Mouse (Mus musculus): ENCODE data around the gene Rybp. TPM values are rescaled to one million over a fixed set of nuclear protein-coding genes. Genes with fewer than 3 reads are reported as not detected.

The Rybp gene
- polyA plus RNA-seq, 1 experiment from 2014 or later, result 19.6 TPM

DNA sequence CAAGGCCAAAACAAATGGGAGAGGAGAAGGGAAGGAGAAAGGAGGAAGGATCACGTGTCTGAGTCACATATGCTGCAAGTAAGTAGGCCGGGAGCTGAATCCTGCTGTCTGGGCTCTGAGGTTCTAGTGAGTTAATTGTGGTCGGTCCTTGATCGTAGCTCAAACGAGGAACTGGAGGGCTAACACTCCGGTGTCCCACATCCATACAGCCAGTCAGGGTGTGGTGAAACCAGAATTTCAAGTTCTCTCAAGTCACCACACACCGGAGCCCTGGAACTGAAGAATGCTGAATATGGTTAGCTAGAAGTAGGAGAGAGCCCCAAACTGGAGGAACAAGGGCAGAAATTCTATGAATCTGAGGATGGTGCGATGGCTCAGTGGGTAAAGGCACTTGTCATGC lies 10.3 kb upstream of the Rybp start:
- Histone ChIP-seq H3K4me3 (ENCODE audit: low read length) (no peak overlapping the region), H3K9ac (ENCODE audit: low read length) (no peak overlapping the region), H3K36me3 (ENCODE audit: control insufficient read depth, insufficient read depth, low read length) (no peaks in the 10 kb centered on the region), H3K4me1 (replicated peaks; ENCODE audit: control insufficient read depth, insufficient read depth, low read length) (peaks cover 2% of the 10 kb centered on the region; the same call in 1 of the 2 replicates), H3K27me3 (ENCODE audit: control insufficient read depth, insufficient read depth, low read depth, low read length) (no peaks in the 10 kb centered on the region), H3K4me2 (ENCODE audit: low read depth, low read length) (no peak overlapping the region), H3K9me3 (ENCODE audit: control insufficient read depth, low read length) (no peaks in the 10 kb centered on the region; the same call in 1 of the 2 replicates), H3K27ac (ENCODE audit: low read length) (no peak overlapping the region; the same call in 1 of the 2 replicates)
- ATAC-seq (ENCODE audit: low read depth), result peak; percentile 86
- 57% methylated on average over 8 of the region's 8 CpGs for WGBS

- no peaks in the 10 kb centered on the region for H3K36me3 ChIP-seq (ENCODE audit: control insufficient read depth, insufficient read depth, low read length)
- no peaks in the 10 kb centered on the region for H3K27me3 ChIP-seq (ENCODE audit: control insufficient read depth, insufficient read depth, low read depth, low read length)
- ATAC-seq (ENCODE audit: low read depth), result no peak
- H3K9ac ChIP-seq (ENCODE audit: low read length), result no peak overlapping the region
- peaks cover 8% of the 10 kb centered on the region for H3K4me1 ChIP-seq (replicated peaks; ENCODE audit: control insufficient read depth, insufficient read depth, low read length)
- H3K4me2 ChIP-seq (ENCODE audit: low read depth, low read length), result no peak overlapping the region
- no peak overlapping the region for H3K27ac ChIP-seq (ENCODE audit: low read length)
- H3K4me3 ChIP-seq (ENCODE audit: low read length), result no peak overlapping the region
- whole genome bisulfite sequencing, result 80% methylated on average over 6 of the region's 6 CpGs
- H3K9me3 ChIP-seq (ENCODE audit: control insufficient read depth, low read length), result no peaks in the 10 kb centered on the region; the same call in 1 of the 2 replicates
Measured at GRCm38 (mm10) chr6:100292411-100292810, 5.1 kb upstream of the Rybp start.

DNA sequence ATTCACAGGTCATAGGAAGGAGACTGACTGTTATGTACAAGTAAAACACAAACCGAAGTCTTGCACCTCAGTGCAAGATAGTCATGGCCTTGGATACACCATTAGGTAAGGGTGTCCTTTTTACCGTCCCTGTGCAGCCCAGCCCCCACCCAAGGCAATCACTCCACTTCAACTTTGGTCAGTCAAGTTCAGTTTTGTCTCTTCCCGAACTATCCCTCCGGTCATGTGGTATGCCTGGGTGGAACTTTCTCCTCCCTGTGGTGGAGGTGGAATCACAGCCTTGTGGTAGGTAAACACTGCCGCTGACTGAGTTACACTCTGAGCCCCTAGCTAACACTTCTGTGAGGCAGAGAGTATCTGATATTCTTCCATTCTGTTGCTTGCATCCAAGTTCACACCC lies 1.8 kb upstream of the Rybp start:
- Histone ChIP-seq H3K27me3 (ENCODE audit: control insufficient read depth, insufficient read depth, low read depth, low read length) (no peaks in the 10 kb centered on the region), H3K4me3 (ENCODE audit: low read length) (no peak overlapping the region), H3K9me3 (ENCODE audit: control insufficient read depth, low read length) (no peaks in the 10 kb centered on the region; the same call in 1 of the 2 replicates), H3K9ac (ENCODE audit: low read length) (no peak overlapping the region), H3K4me1 (replicated peaks; ENCODE audit: control insufficient read depth, insufficient read depth, low read length) (peaks cover 21% of the 10 kb centered on the region), H3K4me2 (ENCODE audit: low read depth, low read length) (no peak overlapping the region), H3K27ac (ENCODE audit: low read length) (no peak overlapping the region), H3K36me3 (ENCODE audit: control insufficient read depth, insufficient read depth, low read length) (no peaks in the 10 kb centered on the region)
- ATAC-seq (ENCODE audit: low read depth), result no peak
- 61% methylated on average over 5 of the region's 5 CpGs for WGBS

DNA sequence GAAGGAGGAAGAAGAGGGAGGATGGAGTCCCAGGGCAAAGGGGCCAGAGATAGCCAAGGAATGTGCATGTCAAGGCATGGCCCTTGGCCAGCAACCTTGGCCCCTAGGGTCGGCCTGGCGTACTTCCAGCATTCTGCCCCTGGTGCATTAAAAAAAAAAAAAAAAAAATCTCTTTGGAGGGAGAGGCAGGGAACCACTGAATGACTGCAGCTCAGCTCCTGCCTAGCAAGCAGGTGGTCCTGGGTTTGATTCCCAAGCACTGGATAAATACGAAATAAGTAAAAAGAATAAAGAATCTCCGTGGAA lies 1.4 kb upstream of the Rybp start:
- no peak overlapping the region for H3K9ac ChIP-seq (ENCODE audit: low read length)
- H3K36me3 ChIP-seq (ENCODE audit: control insufficient read depth, insufficient read depth, low read length), result no peaks in the 10 kb centered on the region
- no peak overlapping the region for H3K4me3 ChIP-seq (ENCODE audit: low read length)
- H3K9me3 ChIP-seq (ENCODE audit: control insufficient read depth, low read length), result no peaks in the 10 kb centered on the region; the same call in 1 of the 2 replicates
- H3K4me2 ChIP-seq (ENCODE audit: low read depth, low read length), result peak overlapping the region; percentile 99; the same call in 1 of the 2 replicates
- peaks cover 23% of the 10 kb centered on the region for H3K4me1 ChIP-seq (replicated peaks; ENCODE audit: control insufficient read depth, insufficient read depth, low read length)
- 40% methylated on average over 4 of the region's 4 CpGs for WGBS
- no peak for ATAC-seq (ENCODE audit: low read depth)
- H3K27me3 ChIP-seq (ENCODE audit: control insufficient read depth, insufficient read depth, low read depth, low read length), result no peaks in the 10 kb centered on the region
- no peak overlapping the region for H3K27ac ChIP-seq (ENCODE audit: low read length)

- Histone ChIP-seq H3K4me1 (replicated peaks; ENCODE audit: control insufficient read depth, insufficient read depth, low read length) (peaks cover 25% of the 10 kb centered on the region), H3K4me3 (ENCODE audit: low read length) (peak overlapping the region; percentile 72), H3K9me3 (ENCODE audit: control insufficient read depth, low read length) (no peaks in the 10 kb centered on the region; the same call in 1 of the 2 replicates), H3K27ac (ENCODE audit: low read length) (peak overlapping the region; percentile 83), H3K36me3 (ENCODE audit: control insufficient read depth, insufficient read depth, low read length) (no peaks in the 10 kb centered on the region), H3K4me2 (ENCODE audit: low read depth, low read length) (peak overlapping the region; percentile 99), H3K9ac (ENCODE audit: low read length) (peak overlapping the region; percentile 90), H3K27me3 (ENCODE audit: control insufficient read depth, insufficient read depth, low read depth, low read length) (no peaks in the 10 kb centered on the region)
- 1% methylated on average over 23 of the region's 23 CpGs for WGBS
- ATAC-seq (ENCODE audit: low read depth), result 0 out of 2 replicates have a peak, but pooled peaks have one; percentile 1
Measured at GRCm38 (mm10) chr6:100288016-100288729, 888 bp upstream of the Rybp start.

GRCm38 (mm10) chr6:100286573-100287333 lies 532 bp downstream of the Rybp start:
- Histone ChIP-seq H3K9ac (ENCODE audit: low read length) (peak overlapping the region; percentile 90), H3K4me2 (ENCODE audit: low read depth, low read length) (peak overlapping the region; percentile 92), H3K4me3 (ENCODE audit: low read length) (peak overlapping the region; percentile 72), H3K27me3 (ENCODE audit: control insufficient read depth, insufficient read depth, low read depth, low read length) (no peaks in the 10 kb centered on the region), H3K36me3 (ENCODE audit: control insufficient read depth, insufficient read depth, low read length) (no peaks in the 10 kb centered on the region), H3K27ac (ENCODE audit: low read length) (peak overlapping the region; percentile 94), H3K9me3 (ENCODE audit: control insufficient read depth, low read length) (no peaks in the 10 kb centered on the region), H3K4me1 (replicated peaks; ENCODE audit: control insufficient read depth, insufficient read depth, low read length) (peaks cover 25% of the 10 kb centered on the region)
- ATAC-seq (ENCODE audit: low read depth), result peak; percentile 79
- 0% methylated on average over 38 of the region's 117 CpGs for WGBS

GRCm38 (mm10) chr6:100285985-100286572 lies 1.2 kb downstream of the Rybp start:
- H3K9ac ChIP-seq (ENCODE audit: low read length), result peak overlapping the region; percentile 90
- H3K9me3 ChIP-seq (ENCODE audit: control insufficient read depth, low read length), result no peaks in the 10 kb centered on the region
- H3K4me2 ChIP-seq (ENCODE audit: low read depth, low read length), result peak overlapping the region; percentile 92
- H3K4me3 ChIP-seq (ENCODE audit: low read length), result peak overlapping the region; percentile 72
- no peaks in the 10 kb centered on the region for H3K27me3 ChIP-seq (ENCODE audit: control insufficient read depth, insufficient read depth, low read depth, low read length)
- ATAC-seq (ENCODE audit: low read depth), result no peak
- H3K27ac ChIP-seq (ENCODE audit: low read length), result peak overlapping the region; percentile 94; the same call in 1 of the 2 replicates
- no peaks in the 10 kb centered on the region for H3K36me3 ChIP-seq (ENCODE audit: control insufficient read depth, insufficient read depth, low read length)
- peaks cover 25% of the 10 kb centered on the region for H3K4me1 ChIP-seq (replicated peaks; ENCODE audit: control insufficient read depth, insufficient read depth, low read length)
- 3% methylated on average over 18 of the region's 18 CpGs for WGBS

- Histone ChIP-seq H3K4me1 (replicated peaks; ENCODE audit: control insufficient read depth, insufficient read depth, low read length) (peaks cover 17% of the 10 kb centered on the region; the same call in 1 of the 2 replicates), H3K9me3 (ENCODE audit: control insufficient read depth, low read length) (no peaks in the 10 kb centered on the region), H3K27ac (ENCODE audit: low read length) (no peak overlapping the region), H3K4me3 (ENCODE audit: low read length) (no peak overlapping the region), H3K36me3 (ENCODE audit: control insufficient read depth, insufficient read depth, low read length) (no peaks in the 10 kb centered on the region), H3K4me2 (ENCODE audit: low read depth, low read length) (no peak overlapping the region), H3K27me3 (ENCODE audit: control insufficient read depth, insufficient read depth, low read depth, low read length) (no peaks in the 10 kb centered on the region), H3K9ac (ENCODE audit: low read length) (no peak overlapping the region)
- 91% methylated on average over 1 of the region's 1 CpGs for WGBS
- ATAC-seq (ENCODE audit: low read depth), result no peak
Measured at GRCm38 (mm10) chr6:100278841-100279240, 8.4 kb downstream of the Rybp start.

DNA sequence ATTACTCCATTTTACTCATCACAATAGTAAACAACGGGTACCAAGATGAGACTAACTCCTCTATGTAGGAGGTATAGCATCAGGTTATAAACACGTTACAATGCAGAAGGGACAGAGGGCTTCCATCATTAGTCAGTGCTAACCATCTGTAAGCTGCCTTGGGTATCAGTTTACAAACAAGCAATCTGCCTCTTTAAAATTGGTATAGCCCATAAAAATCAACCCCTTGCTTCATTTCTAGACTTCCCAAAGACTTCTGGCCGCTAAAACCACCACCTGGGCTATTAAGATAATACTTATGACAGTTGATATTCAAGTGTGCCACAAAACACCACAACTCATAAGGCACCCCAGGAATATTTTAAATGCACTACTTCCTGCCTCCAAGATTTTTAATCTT lies 10.9 kb downstream of the Rybp start:
- Histone ChIP-seq H3K36me3 (ENCODE audit: control insufficient read depth, insufficient read depth, low read length) (no peaks in the 10 kb centered on the region), H3K27ac (ENCODE audit: low read length) (no peak overlapping the region), H3K27me3 (ENCODE audit: control insufficient read depth, insufficient read depth, low read depth, low read length) (no peaks in the 10 kb centered on the region), H3K4me2 (ENCODE audit: low read depth, low read length) (no peak overlapping the region), H3K9me3 (ENCODE audit: control insufficient read depth, low read length) (no peaks in the 10 kb centered on the region), H3K9ac (ENCODE audit: low read length) (no peak overlapping the region), H3K4me1 (replicated peaks; ENCODE audit: control insufficient read depth, insufficient read depth, low read length) (peaks cover 13% of the 10 kb centered on the region; the same call in 1 of the 2 replicates), H3K4me3 (ENCODE audit: low read length) (no peak overlapping the region)
- no peak for ATAC-seq (ENCODE audit: low read depth)
- 84% methylated on average over 3 of the region's 3 CpGs for WGBS

All from lung, embryonic 16.5 days (tissue).